Mouse (Mus musculus): Measurements from ENCODE around the gene Smoc1. TPM values are rescaled to one million over a fixed set of nuclear protein-coding genes. Genes with fewer than 3 reads are reported as not detected.

The Smoc1 gene
- polyA plus RNA-seq, 1 experiment from 2014 or later, result 7.9 TPM

GRCm38 (mm10) chr12:81189636-81190035 lies 163.0 kb downstream of the Smoc1 start:
- ATAC-seq (ENCODE audit: insufficient read depth, low FRiP score), result no peak
- Histone ChIP-seq H3K27ac (ENCODE audit: low read length) (no peak overlapping the region), H3K9ac (ENCODE audit: low read length) (no peak overlapping the region), H3K4me2 (ENCODE audit: low read depth, low read length) (no peak overlapping the region), H3K4me3 (replicated peaks; ENCODE audit: low read length) (no peak overlapping the region), H3K9me3 (replicated peaks; ENCODE audit: control insufficient read depth, low read length) (no peaks in the 10 kb centered on the region), H3K4me1 (ENCODE audit: control insufficient read depth, insufficient read depth, low read length) (no peaks in the 10 kb centered on the region), H3K36me3 (ENCODE audit: control insufficient read depth, insufficient read depth, low read length) (no peaks in the 10 kb centered on the region), H3K27me3 (ENCODE audit: control insufficient read depth, insufficient read depth, low read length) (no peaks in the 10 kb centered on the region)
- 83% methylated on average over 1 of the region's 1 CpGs for WGBS

- H3K9ac ChIP-seq (ENCODE audit: low read length), result no peak overlapping the region
- no peaks in the 10 kb centered on the region for H3K4me1 ChIP-seq (ENCODE audit: control insufficient read depth, insufficient read depth, low read length)
- WGBS, result 74% methylated on average over 2 of the region's 2 CpGs
Measured at GRCm38 (mm10) chr12:81193968-81194367, 167.4 kb downstream of the Smoc1 start.

GRCm38 (mm10) chr12:81197468-81198075 lies 171.0 kb downstream of the Smoc1 start:
- H3K36me3 ChIP-seq (ENCODE audit: control insufficient read depth, insufficient read depth, low read length), result no peaks in the 10 kb centered on the region
- H3K27me3 ChIP-seq (ENCODE audit: control insufficient read depth, insufficient read depth, low read length), result no peaks in the 10 kb centered on the region
- no peak overlapping the region for H3K27ac ChIP-seq (ENCODE audit: low read length)
- H3K4me3 ChIP-seq (replicated peaks; ENCODE audit: low read length), result no peak overlapping the region
- 64% methylated on average over 5 of the region's 5 CpGs for WGBS
- no peak for ATAC-seq (ENCODE audit: insufficient read depth, low FRiP score)
- H3K9ac ChIP-seq (ENCODE audit: low read length), result no peak overlapping the region
- no peaks in the 10 kb centered on the region for H3K4me1 ChIP-seq (ENCODE audit: control insufficient read depth, insufficient read depth, low read length)
- no peak overlapping the region for H3K4me2 ChIP-seq (ENCODE audit: low read depth, low read length)
- H3K9me3 ChIP-seq (replicated peaks; ENCODE audit: control insufficient read depth, low read length), result no peaks in the 10 kb centered on the region

More at GRCm38 (mm10) chr12:81193968-81194367, 167.4 kb downstream of the Smoc1 start:
- Histone ChIP-seq H3K27ac (ENCODE audit: low read length) (no peak overlapping the region), H3K36me3 (ENCODE audit: control insufficient read depth, insufficient read depth, low read length) (no peaks in the 10 kb centered on the region), H3K4me2 (ENCODE audit: low read depth, low read length) (no peak overlapping the region), H3K27me3 (ENCODE audit: control insufficient read depth, insufficient read depth, low read length) (no peaks in the 10 kb centered on the region), H3K9me3 (replicated peaks; ENCODE audit: control insufficient read depth, low read length) (no peaks in the 10 kb centered on the region), H3K4me3 (replicated peaks; ENCODE audit: low read length) (no peak overlapping the region)
- ATAC-seq (ENCODE audit: insufficient read depth, low FRiP score), result no peak

- no peaks in the 10 kb centered on the region for H3K4me1 ChIP-seq (ENCODE audit: control insufficient read depth, insufficient read depth, low read length)
- no peaks in the 10 kb centered on the region for H3K27me3 ChIP-seq (ENCODE audit: control insufficient read depth, insufficient read depth, low read length)
- H3K27ac ChIP-seq (ENCODE audit: low read length), result no peak overlapping the region
- H3K36me3 ChIP-seq (ENCODE audit: control insufficient read depth, insufficient read depth, low read length), result no peaks in the 10 kb centered on the region
- no peak overlapping the region for H3K9ac ChIP-seq (ENCODE audit: low read length)
- no peak overlapping the region for H3K4me3 ChIP-seq (replicated peaks; ENCODE audit: low read length)
- H3K9me3 ChIP-seq (replicated peaks; ENCODE audit: control insufficient read depth, low read length), result no peaks in the 10 kb centered on the region
- H3K4me2 ChIP-seq (ENCODE audit: low read depth, low read length), result no peak overlapping the region
- WGBS, result 32% methylated on average over 23 of the region's 23 CpGs
- ATAC-seq (ENCODE audit: insufficient read depth, low FRiP score), result no peak
Measured at GRCm38 (mm10) chr12:81199280-81199955, 172.8 kb downstream of the Smoc1 start.

GRCm38 (mm10) chr12:81203226-81203625 lies 176.6 kb downstream of the Smoc1 start:
- Histone ChIP-seq H3K4me2 (ENCODE audit: low read depth, low read length) (no peak overlapping the region), H3K27me3 (ENCODE audit: control insufficient read depth, insufficient read depth, low read length) (no peaks in the 10 kb centered on the region), H3K4me3 (replicated peaks; ENCODE audit: low read length) (no peak overlapping the region), H3K4me1 (ENCODE audit: control insufficient read depth, insufficient read depth, low read length) (no peaks in the 10 kb centered on the region), H3K27ac (ENCODE audit: low read length) (no peak overlapping the region), H3K36me3 (ENCODE audit: control insufficient read depth, insufficient read depth, low read length) (no peaks in the 10 kb centered on the region), H3K9me3 (replicated peaks; ENCODE audit: control insufficient read depth, low read length) (no peaks in the 10 kb centered on the region), H3K9ac (ENCODE audit: low read length) (no peak overlapping the region)
- 18% methylated on average over 1 of the region's 1 CpGs for WGBS
- ATAC-seq (ENCODE audit: insufficient read depth, low FRiP score), result no peak

- WGBS, result 17% methylated on average over 6 of the region's 6 CpGs
- no peaks in the 10 kb centered on the region for H3K36me3 ChIP-seq (ENCODE audit: control insufficient read depth, insufficient read depth, low read length)
- no peak overlapping the region for H3K27ac ChIP-seq (ENCODE audit: low read length)
Measured at GRCm38 (mm10) chr12:81205619-81206560, 179.3 kb downstream of the Smoc1 start.

GRCm38 (mm10) chr12:81208559-81208958 lies 182.0 kb downstream of the Smoc1 start:
- Histone ChIP-seq H3K4me1 (ENCODE audit: control insufficient read depth, insufficient read depth, low read length) (no peaks in the 10 kb centered on the region), H3K9me3 (replicated peaks; ENCODE audit: control insufficient read depth, low read length) (no peaks in the 10 kb centered on the region), H3K27me3 (ENCODE audit: control insufficient read depth, insufficient read depth, low read length) (no peaks in the 10 kb centered on the region), H3K4me2 (ENCODE audit: low read depth, low read length) (no peak overlapping the region), H3K9ac (ENCODE audit: low read length) (no peak overlapping the region), H3K4me3 (replicated peaks; ENCODE audit: low read length) (no peak overlapping the region), H3K36me3 (ENCODE audit: control insufficient read depth, insufficient read depth, low read length) (no peaks in the 10 kb centered on the region), H3K27ac (ENCODE audit: low read length) (no peak overlapping the region)
- WGBS, result 42% methylated on average over 2 of the region's 2 CpGs
- no peak for ATAC-seq (ENCODE audit: insufficient read depth, low FRiP score)

More at GRCm38 (mm10) chr12:81205619-81206560, 179.3 kb downstream of the Smoc1 start:
- no peak; the same call in 1 of the 2 replicates for ATAC-seq (ENCODE audit: insufficient read depth, low FRiP score)
- no peaks in the 10 kb centered on the region for H3K27me3 ChIP-seq (ENCODE audit: control insufficient read depth, insufficient read depth, low read length)
- no peaks in the 10 kb centered on the region for H3K9me3 ChIP-seq (replicated peaks; ENCODE audit: control insufficient read depth, low read length)
- H3K4me2 ChIP-seq (ENCODE audit: low read depth, low read length), result no peak overlapping the region
- H3K4me1 ChIP-seq (ENCODE audit: control insufficient read depth, insufficient read depth, low read length), result no peaks in the 10 kb centered on the region
- H3K4me3 ChIP-seq (replicated peaks; ENCODE audit: low read length), result no peak overlapping the region
- H3K9ac ChIP-seq (ENCODE audit: low read length), result no peak overlapping the region

GRCm38 (mm10) chr12:81219339-81219738 lies 192.7 kb downstream of the Smoc1 start:
- no peak overlapping the region for H3K4me3 ChIP-seq (replicated peaks; ENCODE audit: low read length)

GRCm38 (mm10) chr12:81223276-81223675 lies 196.7 kb downstream of the Smoc1 start:
- H3K27ac ChIP-seq (ENCODE audit: low read length), result no peak overlapping the region
- H3K4me2 ChIP-seq (ENCODE audit: low read depth, low read length), result no peak overlapping the region
- WGBS, result 62% methylated on average over 2 of the region's 2 CpGs
- H3K9me3 ChIP-seq (replicated peaks; ENCODE audit: control insufficient read depth, low read length), result no peaks in the 10 kb centered on the region
- H3K9ac ChIP-seq (ENCODE audit: low read length), result no peak overlapping the region
- no peak for ATAC-seq (ENCODE audit: insufficient read depth, low FRiP score)
- no peak overlapping the region for H3K4me3 ChIP-seq (replicated peaks; ENCODE audit: low read length)
- no peaks in the 10 kb centered on the region for H3K36me3 ChIP-seq (ENCODE audit: control insufficient read depth, insufficient read depth, low read length)
- H3K4me1 ChIP-seq (ENCODE audit: control insufficient read depth, insufficient read depth, low read length), result no peaks in the 10 kb centered on the region
- no peaks in the 10 kb centered on the region for H3K27me3 ChIP-seq (ENCODE audit: control insufficient read depth, insufficient read depth, low read length)

More at GRCm38 (mm10) chr12:81219339-81219738, 192.7 kb downstream of the Smoc1 start:
- ATAC-seq (ENCODE audit: insufficient read depth, low FRiP score), result no peak
- H3K27me3 ChIP-seq (ENCODE audit: control insufficient read depth, insufficient read depth, low read length), result no peaks in the 10 kb centered on the region
- WGBS, result 57% methylated on average over 4 of the region's 4 CpGs
- no peak overlapping the region for H3K9ac ChIP-seq (ENCODE audit: low read length)
- H3K4me2 ChIP-seq (ENCODE audit: low read depth, low read length), result no peak overlapping the region
- H3K27ac ChIP-seq (ENCODE audit: low read length), result no peak overlapping the region
- H3K36me3 ChIP-seq (ENCODE audit: control insufficient read depth, insufficient read depth, low read length), result no peaks in the 10 kb centered on the region
- no peaks in the 10 kb centered on the region for H3K4me1 ChIP-seq (ENCODE audit: control insufficient read depth, insufficient read depth, low read length)
- H3K9me3 ChIP-seq (replicated peaks; ENCODE audit: control insufficient read depth, low read length), result no peaks in the 10 kb centered on the region
